Mouse (Mus musculus): Measurements from ENCODE around the gene Rab31. TPM values are rescaled to one million over a fixed set of nuclear protein-coding genes. Genes with fewer than 3 reads are reported as not detected.

The Rab31 gene
- polyA plus RNA-seq, 1 experiment from 2014 or later, result 26.0 TPM

DNA sequence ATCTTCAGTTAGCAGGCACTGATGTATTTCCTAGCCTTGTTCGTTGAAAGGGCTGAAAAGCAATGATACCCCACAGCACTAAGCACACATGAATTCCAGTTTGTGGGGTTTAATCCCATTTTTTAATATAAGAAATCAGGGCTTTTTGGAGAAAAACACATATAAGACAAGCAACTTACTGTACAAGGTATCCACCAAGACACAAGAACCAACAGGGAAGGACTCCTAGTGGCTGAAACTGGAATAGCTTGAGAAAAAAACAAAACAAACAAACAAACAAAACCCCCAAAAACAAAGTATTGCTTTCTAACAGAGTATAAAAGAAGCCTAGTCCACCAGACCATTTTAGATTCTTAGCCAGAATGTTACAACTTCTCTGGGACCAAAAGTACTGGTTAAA, 94.8 kb downstream of the Rab31 start:
- Histone ChIP-seq H3K4me2 (no peak overlapping the region), H3K4me1 (replicated peaks) (peaks cover 15% of the 10 kb centered on the region), H3K36me3 (no peaks in the 10 kb centered on the region), H3K9me3 (replicated peaks) (no peaks in the 10 kb centered on the region), H3K27ac (no peak overlapping the region), H3K4me3 (no peak overlapping the region), H3K9ac (no peak overlapping the region), H3K27me3 (no peaks in the 10 kb centered on the region)
- WGBS, result 85% methylated on average over 1 of the region's 1 CpGs
- ATAC-seq (replicated peaks; ENCODE audit: insufficient number of reproducible peaks, insufficient read depth, low FRiP score, low read depth), result no peak

DNA sequence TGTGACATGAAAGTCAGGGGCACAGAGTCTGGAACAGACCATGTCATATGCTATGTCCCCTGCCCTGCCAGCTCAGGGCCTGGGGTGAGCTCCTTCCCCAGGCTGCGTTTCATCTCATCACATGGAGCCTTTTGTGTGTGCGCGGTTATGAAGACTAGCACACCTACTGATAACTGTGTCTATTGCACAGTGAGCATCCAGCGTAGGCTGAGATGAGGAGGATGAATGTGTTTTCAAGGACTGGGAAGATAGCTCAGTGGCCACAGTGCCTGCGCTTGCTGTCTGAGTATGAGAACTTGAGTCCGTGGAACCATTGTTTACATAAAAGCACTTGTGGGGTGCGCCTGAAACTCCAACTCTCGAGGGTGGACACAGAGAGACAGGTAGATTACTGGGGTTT, 96.0 kb downstream of the Rab31 start:
- Histone ChIP-seq H3K4me1 (replicated peaks) (peaks cover 8% of the 10 kb centered on the region), H3K9ac (no peak overlapping the region), H3K4me2 (no peak overlapping the region), H3K9me3 (replicated peaks) (no peaks in the 10 kb centered on the region), H3K27ac (no peak overlapping the region), H3K36me3 (no peaks in the 10 kb centered on the region), H3K4me3 (no peak overlapping the region), H3K27me3 (no peaks in the 10 kb centered on the region)
- WGBS, result 85% methylated on average over 8 of the region's 8 CpGs
- no peak for ATAC-seq (replicated peaks; ENCODE audit: insufficient number of reproducible peaks, insufficient read depth, low FRiP score, low read depth)

DNA sequence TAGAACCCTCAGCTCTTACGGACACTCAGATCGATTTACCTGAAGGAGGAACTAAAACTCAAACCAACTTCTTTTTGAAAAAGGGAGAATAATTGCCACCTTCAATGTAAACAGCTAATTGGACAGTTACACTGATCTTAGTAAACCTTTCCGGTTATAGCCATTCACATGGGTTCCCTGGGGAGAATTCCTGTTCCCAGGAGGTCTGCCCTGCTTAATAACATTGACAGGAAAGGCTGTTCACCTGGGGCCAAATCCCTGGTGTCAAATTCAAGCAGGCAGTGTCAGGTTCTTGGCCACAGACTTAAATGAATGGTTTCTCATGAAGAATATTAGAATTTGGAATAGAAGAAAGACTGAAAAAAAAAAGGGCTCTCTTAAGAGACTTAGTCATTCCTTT, 96.6 kb downstream of the Rab31 start:
- Histone ChIP-seq H3K4me1 (replicated peaks) (peaks cover 8% of the 10 kb centered on the region), H3K4me3 (no peak overlapping the region), H3K27me3 (no peaks in the 10 kb centered on the region), H3K4me2 (no peak overlapping the region), H3K9ac (no peak overlapping the region), H3K36me3 (no peaks in the 10 kb centered on the region), H3K9me3 (replicated peaks) (no peaks in the 10 kb centered on the region), H3K27ac (no peak overlapping the region)
- ATAC-seq (replicated peaks; ENCODE audit: insufficient number of reproducible peaks, insufficient read depth, low FRiP score, low read depth), result no peak
- 89% methylated on average over 3 of the region's 3 CpGs for WGBS

DNA sequence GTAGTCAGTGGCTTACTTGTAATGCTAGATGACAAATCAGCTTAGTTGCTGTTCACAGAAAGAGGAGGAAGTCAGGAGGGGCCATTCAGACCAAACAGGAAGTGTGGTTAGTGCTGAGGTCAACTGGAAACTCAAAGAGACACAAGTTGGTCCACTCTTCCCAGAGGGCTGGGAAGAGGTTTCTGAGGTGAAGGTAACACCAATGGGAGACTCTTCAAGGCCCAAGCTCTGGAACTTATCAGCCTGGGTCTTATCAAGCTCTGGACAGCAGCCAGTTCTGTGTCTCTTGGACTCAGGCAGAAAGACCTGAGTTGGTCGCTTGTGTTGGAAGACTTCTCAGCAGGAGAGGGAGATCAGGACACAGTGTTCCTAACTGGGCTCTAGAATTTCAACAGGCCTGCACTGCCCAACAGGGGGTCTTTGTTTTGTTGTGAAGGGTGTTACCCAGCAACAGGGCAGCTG, 97.8 kb downstream of the Rab31 start:
- Histone ChIP-seq H3K36me3 (no peaks in the 10 kb centered on the region), H3K4me1 (replicated peaks) (peaks cover 8% of the 10 kb centered on the region), H3K27ac (no peak overlapping the region), H3K9ac (no peak overlapping the region), H3K4me2 (no peak overlapping the region), H3K4me3 (no peak overlapping the region), H3K9me3 (replicated peaks) (no peaks in the 10 kb centered on the region), H3K27me3 (no peaks in the 10 kb centered on the region)
- WGBS, result 13% methylated on average over 1 of the region's 1 CpGs
- no peak for ATAC-seq (replicated peaks; ENCODE audit: insufficient number of reproducible peaks, insufficient read depth, low FRiP score, low read depth)

DNA sequence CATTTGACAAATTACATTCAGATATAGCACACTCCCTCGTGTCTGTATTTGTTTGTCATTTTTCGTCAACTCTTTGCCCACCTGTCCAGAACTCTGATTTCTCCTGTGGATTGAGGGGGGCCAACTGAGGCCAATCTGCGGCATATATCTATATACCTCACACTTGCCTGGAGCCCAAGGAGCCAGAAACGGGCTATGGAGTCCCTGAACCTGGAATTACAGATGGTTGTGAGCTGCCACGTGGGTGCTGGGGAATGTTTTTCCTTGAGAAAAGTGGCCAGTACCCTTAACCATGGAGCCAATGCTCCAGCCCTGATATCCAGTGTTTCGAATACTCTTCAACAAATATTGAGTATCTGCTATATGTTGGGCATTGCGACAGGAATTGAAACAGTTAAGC, 99.6 kb downstream of the Rab31 start:
- Histone ChIP-seq H3K4me2 (no peak overlapping the region), H3K27ac (no peak overlapping the region), H3K9ac (no peak overlapping the region), H3K4me1 (replicated peaks) (peaks cover 8% of the 10 kb centered on the region), H3K4me3 (no peak overlapping the region), H3K27me3 (no peaks in the 10 kb centered on the region), H3K36me3 (no peaks in the 10 kb centered on the region), H3K9me3 (replicated peaks) (no peaks in the 10 kb centered on the region)
- 92% methylated on average over 7 of the region's 7 CpGs for WGBS
- ATAC-seq (replicated peaks; ENCODE audit: insufficient number of reproducible peaks, insufficient read depth, low FRiP score, low read depth), result no peak

DNA sequence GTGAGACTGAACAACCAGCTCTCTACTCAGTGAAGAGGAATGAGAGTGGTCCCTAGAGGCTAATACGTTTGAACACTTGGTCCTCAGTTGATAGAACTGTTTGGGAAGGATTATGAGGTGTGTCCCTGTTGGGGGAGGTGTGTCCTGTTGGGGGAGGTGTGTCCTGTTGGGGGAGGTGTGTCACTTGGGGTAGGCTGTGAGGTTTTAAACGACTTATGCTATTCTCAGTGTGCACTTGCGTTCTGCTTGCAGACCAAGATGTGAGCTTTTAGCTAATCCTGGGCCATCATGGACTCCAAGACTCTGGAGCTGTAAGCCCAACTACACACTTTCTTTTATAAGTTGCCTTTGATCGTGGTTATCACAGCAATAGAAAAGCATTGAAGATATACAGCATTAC, 103.5 kb downstream of the Rab31 start:
- Histone ChIP-seq H3K9ac (no peak overlapping the region), H3K27me3 (no peaks in the 10 kb centered on the region), H3K4me3 (no peak overlapping the region), H3K36me3 (no peaks in the 10 kb centered on the region), H3K4me1 (replicated peaks) (peaks cover 8% of the 10 kb centered on the region), H3K4me2 (no peak overlapping the region), H3K27ac (no peak overlapping the region), H3K9me3 (replicated peaks) (no peaks in the 10 kb centered on the region)
- WGBS, result 83% methylated on average over 4 of the region's 4 CpGs
- ATAC-seq (replicated peaks; ENCODE audit: insufficient number of reproducible peaks, insufficient read depth, low FRiP score, low read depth), result no peak

DNA sequence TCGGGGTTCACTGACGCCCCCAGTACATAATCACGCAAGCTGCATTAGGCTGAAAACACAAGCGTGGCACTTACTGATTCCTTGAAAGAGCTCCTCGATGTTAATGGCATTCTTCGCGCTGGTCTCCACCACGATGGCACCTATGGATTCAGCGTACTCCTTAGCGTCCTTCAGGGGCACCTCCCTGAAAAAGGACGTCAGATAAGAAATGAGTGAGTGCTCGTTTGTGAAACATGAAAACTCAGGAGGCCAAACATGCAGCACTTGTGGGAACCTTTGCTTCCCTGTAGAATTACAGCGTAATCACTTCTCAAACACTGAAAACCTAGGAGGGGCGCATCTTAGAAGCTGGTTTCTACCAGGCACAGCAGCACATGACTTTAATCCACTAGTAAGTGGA, 104.8 kb downstream of the Rab31 start:
- no peak for ATAC-seq (replicated peaks; ENCODE audit: insufficient number of reproducible peaks, insufficient read depth, low FRiP score, low read depth)
- Histone ChIP-seq H3K4me1 (replicated peaks) (peaks cover 8% of the 10 kb centered on the region), H3K36me3 (no peaks in the 10 kb centered on the region), H3K9me3 (replicated peaks) (no peaks in the 10 kb centered on the region), H3K27me3 (no peaks in the 10 kb centered on the region), H3K4me3 (no peak overlapping the region), H3K27ac (no peak overlapping the region), H3K4me2 (no peak overlapping the region), H3K9ac (no peak overlapping the region)
- WGBS, result 79% methylated on average over 14 of the region's 14 CpGs

DNA sequence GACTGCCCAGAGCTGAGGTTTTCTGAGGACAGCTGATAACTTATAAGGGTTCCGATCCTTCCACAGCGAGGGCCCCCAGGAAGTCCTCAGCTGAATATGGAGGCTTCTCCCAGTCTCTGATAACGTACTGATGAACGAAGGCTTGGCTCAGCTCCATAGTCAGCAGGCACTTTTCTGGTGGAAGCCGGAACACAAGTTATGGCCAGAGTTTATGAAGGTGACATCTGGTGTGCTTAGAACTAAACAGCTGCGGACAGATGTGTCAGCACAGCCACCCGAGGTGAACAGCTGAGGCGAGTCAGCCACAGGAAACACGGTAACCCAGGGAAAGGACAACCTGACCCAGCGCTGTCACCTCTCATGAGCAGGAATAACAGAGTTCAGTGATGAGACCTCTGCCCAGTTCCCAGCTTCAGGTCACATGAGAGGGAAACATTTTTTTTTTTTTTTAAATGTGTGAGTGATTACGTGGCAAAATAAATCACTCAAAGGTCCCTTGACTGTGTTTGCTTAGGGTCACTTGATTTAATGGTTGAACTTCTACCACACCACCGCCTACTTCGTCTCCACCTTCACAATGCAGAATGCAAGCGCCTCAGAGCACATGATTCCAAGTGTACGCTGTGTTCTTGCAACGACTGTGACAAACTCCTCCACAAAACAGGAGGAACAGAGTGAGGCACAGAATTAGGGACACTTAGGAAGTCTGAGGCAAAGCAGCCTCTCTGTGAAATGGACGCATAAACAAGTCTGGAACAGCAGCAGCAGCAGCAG, 106.0 kb downstream of the Rab31 start:
- no peak overlapping the region for H3K4me3 ChIP-seq
- peaks cover 8% of the 10 kb centered on the region for H3K4me1 ChIP-seq (replicated peaks)
- H3K27ac ChIP-seq, result no peak overlapping the region
- H3K9ac ChIP-seq, result no peak overlapping the region
- no peaks in the 10 kb centered on the region for H3K36me3 ChIP-seq
- peak overlapping the region; percentile 3; the same call in 1 of the 2 replicates for H3K4me2 ChIP-seq
- WGBS, result 52% methylated on average over 17 of the region's 17 CpGs
- no peaks in the 10 kb centered on the region for H3K9me3 ChIP-seq (replicated peaks)
- 0 out of 2 replicates have a peak, but pooled peaks have one; percentile 14 for ATAC-seq (replicated peaks; ENCODE audit: insufficient number of reproducible peaks, insufficient read depth, low FRiP score, low read depth)
- H3K27me3 ChIP-seq, result no peaks in the 10 kb centered on the region

DNA sequence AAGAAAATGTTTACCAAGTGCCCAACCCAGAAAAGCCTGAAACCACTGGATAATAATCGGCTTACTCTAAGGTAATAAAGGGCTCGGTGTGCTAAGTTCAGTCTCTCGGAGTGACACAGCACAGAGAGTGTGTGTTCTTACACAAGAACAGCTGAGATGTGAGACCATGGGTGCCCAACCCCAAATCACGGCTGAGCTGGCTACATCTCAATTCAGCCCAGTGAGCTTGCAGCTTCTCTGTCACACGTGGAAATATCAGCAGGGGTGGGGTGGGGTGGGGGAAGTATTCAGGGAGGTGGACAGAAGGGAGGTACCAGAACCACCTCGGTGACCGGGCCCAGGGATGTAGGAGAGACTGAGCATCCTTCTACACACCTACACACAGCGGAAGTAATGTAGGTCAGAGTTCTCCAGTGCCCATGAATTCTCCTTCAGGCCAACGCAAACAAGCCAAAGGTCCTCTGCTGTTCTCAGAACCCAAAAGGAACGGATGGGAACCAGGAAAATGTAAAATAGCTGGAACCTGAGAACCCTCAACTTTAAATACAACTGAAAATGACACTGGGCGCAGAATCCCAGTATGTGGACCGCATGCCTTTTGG, 106.7 kb downstream of the Rab31 start:
- H3K4me3 ChIP-seq, result no peak overlapping the region
- H3K36me3 ChIP-seq, result no peaks in the 10 kb centered on the region
- peak overlapping the region; percentile 3; the same call in 1 of the 2 replicates for H3K4me2 ChIP-seq
- no peaks in the 10 kb centered on the region for H3K27me3 ChIP-seq
- H3K9ac ChIP-seq, result no peak overlapping the region
- no peak overlapping the region for H3K27ac ChIP-seq
- whole genome bisulfite sequencing, result 85% methylated on average over 12 of the region's 12 CpGs
- no peak for ATAC-seq (replicated peaks; ENCODE audit: insufficient number of reproducible peaks, insufficient read depth, low FRiP score, low read depth)
- H3K9me3 ChIP-seq (replicated peaks), result no peaks in the 10 kb centered on the region
- H3K4me1 ChIP-seq (replicated peaks), result peaks cover 8% of the 10 kb centered on the region

DNA sequence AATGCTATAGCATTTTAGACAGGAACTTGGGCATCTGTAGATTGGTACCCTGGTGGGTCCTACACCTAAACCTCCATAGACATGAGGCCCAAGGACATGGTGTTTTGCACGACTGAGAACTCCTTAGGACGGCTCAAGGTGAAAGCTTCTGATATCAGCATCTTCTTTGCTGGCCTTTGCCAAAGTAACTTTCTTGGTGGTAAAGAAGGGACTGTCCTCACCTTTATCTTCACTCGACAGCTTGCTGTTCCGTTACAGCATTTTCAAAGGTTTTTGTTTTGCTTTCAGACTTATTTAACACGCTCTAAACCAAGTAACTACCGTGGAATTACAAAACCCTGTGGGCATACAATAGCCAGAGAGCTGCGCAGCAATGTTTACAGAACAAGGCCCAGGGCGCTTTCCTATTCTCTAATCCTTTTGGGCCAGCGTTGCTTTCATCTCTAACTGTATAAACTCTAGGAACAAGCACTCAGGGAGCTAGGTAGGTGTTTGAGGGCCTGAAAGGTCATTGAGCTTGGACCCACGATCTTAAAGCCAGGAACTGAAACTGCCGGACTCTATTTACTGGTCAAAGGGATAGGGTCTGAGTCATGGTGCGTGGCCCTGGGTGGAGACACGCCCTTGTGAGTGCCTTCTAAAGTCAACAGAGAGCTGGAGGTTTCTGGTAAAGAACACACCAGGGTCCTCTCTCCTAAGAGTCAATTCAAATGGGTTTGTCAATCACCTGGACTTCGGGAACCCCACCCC, 109.0 kb downstream of the Rab31 start:
- Histone ChIP-seq H3K27me3 (no peaks in the 10 kb centered on the region), H3K27ac (no peak overlapping the region), H3K4me2 (no peak overlapping the region), H3K4me1 (replicated peaks) (peaks cover 8% of the 10 kb centered on the region), H3K9ac (no peak overlapping the region), H3K36me3 (no peaks in the 10 kb centered on the region), H3K9me3 (replicated peaks) (no peaks in the 10 kb centered on the region), H3K4me3 (no peak overlapping the region)
- ATAC-seq (replicated peaks; ENCODE audit: insufficient number of reproducible peaks, insufficient read depth, low FRiP score, low read depth), result no peak
- 81% methylated on average over 14 of the region's 14 CpGs for WGBS

DNA sequence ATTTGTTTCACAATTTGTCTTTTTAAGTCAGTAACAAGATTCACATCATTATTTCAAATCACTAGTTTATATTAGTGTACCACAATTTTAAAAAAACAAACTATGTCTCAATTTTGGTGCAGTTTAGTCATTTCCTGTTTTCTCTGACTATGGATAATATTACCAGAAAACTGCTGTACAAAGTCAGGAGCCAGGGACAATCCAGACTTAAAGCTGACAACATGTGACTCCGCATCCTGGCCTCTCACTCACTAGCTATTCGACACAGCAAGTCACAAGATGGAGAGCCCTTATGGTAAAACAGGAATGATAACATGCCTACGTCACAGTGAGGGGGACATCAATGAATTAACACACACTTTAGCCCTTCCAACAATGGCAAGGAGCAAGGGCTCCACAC, 109.9 kb downstream of the Rab31 start:
- H3K27me3 ChIP-seq, result no peaks in the 10 kb centered on the region
- no peak for ATAC-seq (replicated peaks; ENCODE audit: insufficient number of reproducible peaks, insufficient read depth, low FRiP score, low read depth)
- WGBS, result 67% methylated on average over 3 of the region's 3 CpGs

More for the DNA sequence above, 109.9 kb downstream of the Rab31 start:
- Histone ChIP-seq H3K9me3 (replicated peaks) (no peaks in the 10 kb centered on the region), H3K36me3 (no peaks in the 10 kb centered on the region), H3K4me3 (no peak overlapping the region), H3K9ac (no peak overlapping the region), H3K27ac (no peak overlapping the region), H3K4me1 (replicated peaks) (peaks cover 8% of the 10 kb centered on the region), H3K4me2 (no peak overlapping the region)

Data from heart, embryonic 15.5 days (tissue).